Mouse (Mus musculus) c-Kit-positive CD71-positive TER-119-positive erythroid progenitor cells, embryonic 14.5 days (primary cell): ENCODE data around the gene Oas1g.
"Not testable (repeated sequence)": the region's sequence is repeated elsewhere in the genome, so short reads cannot be mapped to it uniquely, and the experiment has no call there.

ENCODE experiments used
- DNase-seq: peaks from one replicate; pipeline ENCODE4 v3.0.0-alpha.2; 2013; ENCODE audit warnings: low spot score

The Oas1g gene

GRCm38 (mm10) chr5:120887413-120887812, at the start of gene Oas1g:
Gene Oas1g, minus strand, starts transcription at chr5:120887613.
- not testable (repeated sequence) for DNase-seq

- no peak for DNase-seq
Measured at GRCm38 (mm10) chr5:120933966-120934365, 46.6 kb upstream of the Oas1g start.

DNA sequence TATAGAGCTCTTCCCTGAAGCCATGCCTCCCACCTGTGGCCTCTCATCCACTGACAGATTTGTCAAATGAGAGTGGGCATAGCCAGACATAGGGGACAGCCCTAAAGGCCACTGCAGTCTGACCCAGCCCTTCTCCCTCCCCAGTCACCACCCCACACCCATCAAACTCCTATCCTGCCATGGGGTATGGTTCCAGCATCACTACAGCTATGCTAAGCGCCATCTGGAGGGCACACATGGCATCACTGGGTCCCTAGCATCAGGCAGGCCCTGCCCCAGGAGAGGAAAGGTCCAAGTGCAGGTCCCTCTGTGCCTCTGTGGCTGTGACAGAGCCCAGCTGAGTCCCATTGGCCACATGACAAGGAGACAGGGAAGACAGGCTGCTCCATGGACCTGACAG, 39.6 kb upstream of the Oas1g start:
- DNase-seq = no peak

DNA sequence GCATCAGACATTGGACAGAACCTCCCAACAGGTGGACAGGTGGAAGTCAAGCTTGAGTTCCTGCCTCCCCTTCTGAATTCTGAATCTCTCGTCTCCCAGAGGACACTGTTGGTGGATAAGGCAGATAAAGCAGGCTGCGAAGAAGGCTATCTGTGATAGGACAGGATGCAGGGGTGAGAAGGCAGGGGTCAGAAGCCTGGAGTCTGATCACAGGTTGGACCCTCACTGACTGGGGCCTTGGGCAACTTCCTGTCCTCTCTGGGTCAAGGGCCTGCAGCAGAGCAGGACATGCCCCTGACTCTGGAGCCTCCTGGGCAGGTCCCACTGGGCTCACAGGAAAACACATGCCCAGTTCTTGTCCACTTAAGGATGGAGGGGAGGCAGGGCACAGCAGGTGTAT, 38.9 kb upstream of the Oas1g start:
- not testable (repeated sequence) for DNase-seq

- not testable (repeated sequence) for DNase-seq
Measured at GRCm38 (mm10) chr5:120924520-120924919, 37.1 kb upstream of the Oas1g start.

- DNase-seq = no peak
Measured at GRCm38 (mm10) chr5:120923969-120924368, 36.6 kb upstream of the Oas1g start.

- DNase-seq = no peak
Measured at GRCm38 (mm10) chr5:120920296-120920695, 32.9 kb upstream of the Oas1g start.

- DNase-seq = not testable (repeated sequence)
Measured at GRCm38 (mm10) chr5:120919156-120919935, 31.9 kb upstream of the Oas1g start.

DNA sequence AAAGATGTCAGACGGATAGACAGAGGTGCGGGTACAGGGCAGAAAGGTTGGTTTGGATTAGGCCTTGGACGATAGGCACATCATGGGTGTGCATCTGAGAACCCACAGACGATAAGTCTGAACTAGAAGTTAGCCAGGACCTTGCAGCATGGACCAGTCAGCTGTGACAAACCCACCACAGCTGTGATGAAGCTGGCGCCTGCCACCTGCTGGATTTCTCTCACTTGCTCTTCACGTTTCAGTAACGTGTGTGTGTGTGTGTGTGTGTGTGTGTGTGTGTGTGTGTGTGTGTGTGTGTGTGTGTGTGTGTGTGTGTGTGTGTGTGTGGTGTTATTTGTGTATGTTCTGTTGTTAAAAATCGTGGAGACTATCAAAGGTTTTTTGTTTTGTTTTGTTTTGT, 26.8 kb upstream of the Oas1g start, which contains the start of gene Oas1d:
Gene Oas1d, plus strand, starts transcription at position 333 of the 400 bp plus-strand sequence.
- DNase-seq = not testable (repeated sequence)

- no peak for DNase-seq
Measured at GRCm38 (mm10) chr5:120908196-120908920, 20.9 kb upstream of the Oas1g start.

- not testable (repeated sequence) for DNase-seq
Measured at GRCm38 (mm10) chr5:120906791-120907733, 19.6 kb upstream of the Oas1g start, which contains the start of gene Oas1a. Gene Oas1a, minus strand, starts transcription at chr5:120907521.

DNA sequence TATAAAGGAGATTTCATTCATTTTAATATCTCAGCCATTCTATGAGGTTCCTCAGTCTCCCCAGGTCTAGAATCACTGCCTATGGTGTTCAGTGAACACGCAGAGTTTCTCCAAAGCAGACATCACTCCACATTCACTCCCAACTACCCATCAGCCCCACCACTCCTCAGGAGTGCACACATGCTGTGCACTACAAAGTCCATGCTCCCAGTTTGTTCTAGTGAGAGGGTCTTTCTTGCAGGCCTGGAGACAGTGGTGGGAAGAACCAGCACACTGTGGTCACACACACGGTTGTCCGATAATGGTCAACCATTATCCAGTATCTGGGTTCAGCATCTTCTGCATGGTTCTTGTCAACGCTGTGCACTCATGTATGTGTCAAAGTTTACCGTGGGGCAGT, 14.6 kb upstream of the Oas1g start:
- no peak for DNase-seq

DNA sequence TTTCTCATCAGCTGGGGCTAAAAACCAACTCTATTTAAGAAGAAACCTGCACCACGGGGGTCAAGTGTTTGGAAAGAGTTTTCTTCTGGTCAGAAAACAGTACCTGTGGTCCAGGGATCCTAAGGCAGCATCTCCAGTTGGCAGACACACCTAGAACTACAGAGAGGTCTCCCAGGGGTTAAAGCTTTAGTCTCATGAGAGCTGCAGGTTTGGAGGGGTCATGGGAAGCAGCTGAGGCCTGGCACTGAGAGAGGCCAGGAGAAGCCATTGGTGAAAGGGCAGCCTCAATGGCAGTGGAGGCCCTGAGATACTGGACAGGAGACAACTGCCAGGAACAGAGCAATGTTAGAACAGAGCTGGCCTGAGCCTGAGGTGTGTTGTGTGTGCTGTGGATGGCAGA, 13.3 kb upstream of the Oas1g start:
- DNase-seq = no peak

GRCm38 (mm10) chr5:120898726-120899125, 11.3 kb upstream of the Oas1g start:
- DNase-seq = no peak

DNA sequence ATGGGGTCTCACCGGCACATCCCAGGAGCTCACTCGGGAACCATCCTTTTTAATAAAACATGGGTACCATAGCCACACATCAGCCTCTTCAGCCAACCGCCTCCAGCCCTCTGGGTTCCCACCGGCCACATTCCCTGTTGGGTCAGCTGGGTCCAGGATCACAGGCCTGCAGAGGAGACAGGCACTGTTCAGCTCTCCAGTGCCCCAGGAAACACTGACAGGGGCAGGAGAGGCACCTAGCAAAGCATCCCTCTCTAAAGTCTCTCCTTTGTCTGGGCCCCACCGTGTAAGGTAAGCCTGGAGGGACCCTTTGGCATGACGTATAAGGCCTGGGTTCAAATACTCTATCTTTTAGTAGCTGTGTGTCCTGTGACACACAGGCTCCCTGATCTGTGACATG, 10.9 kb upstream of the Oas1g start:
- no peak for DNase-seq

DNA sequence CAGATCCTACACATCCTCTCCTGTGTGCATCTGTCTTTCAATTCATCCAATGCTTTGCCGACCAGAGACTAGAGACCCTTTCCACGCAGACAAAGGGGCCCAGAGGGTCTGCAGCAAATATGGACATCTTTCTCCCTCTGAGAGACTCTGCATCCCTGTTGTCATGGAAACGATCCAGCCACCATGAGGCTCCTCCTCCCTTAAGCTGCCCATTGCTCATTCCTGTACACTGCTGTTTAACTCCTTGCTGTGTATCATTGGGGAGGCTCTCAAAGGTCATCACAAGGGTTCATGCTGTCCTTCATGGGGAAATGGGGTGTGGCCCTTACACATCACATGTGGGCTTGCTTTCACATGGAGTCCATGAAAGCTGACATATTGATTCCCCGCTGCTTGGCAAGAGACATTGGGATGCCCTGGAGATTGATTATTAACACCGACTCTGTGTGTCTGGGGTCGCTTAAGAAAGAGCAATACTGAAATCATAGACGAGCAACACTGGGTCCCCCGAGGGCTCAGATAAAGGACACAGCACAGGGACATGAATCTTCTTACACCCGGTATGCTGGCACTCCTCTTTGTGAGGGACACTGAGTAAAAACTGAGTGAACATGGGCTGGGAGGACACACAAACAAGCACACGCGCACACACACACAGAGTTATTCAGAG, 8.0 kb upstream of the Oas1g start:
- DNase-seq = no peak

- not testable (repeated sequence) for DNase-seq
Measured at GRCm38 (mm10) chr5:120894692-120895091, 7.3 kb upstream of the Oas1g start.

GRCm38 (mm10) chr5:120893866-120894265, 6.5 kb upstream of the Oas1g start:
- not testable (repeated sequence) for DNase-seq

GRCm38 (mm10) chr5:120892243-120892660, 4.8 kb upstream of the Oas1g start:
- DNase-seq = no peak

GRCm38 (mm10) chr5:120891566-120892242, 4.3 kb upstream of the Oas1g start:
- DNase-seq = not testable (repeated sequence)

DNA sequence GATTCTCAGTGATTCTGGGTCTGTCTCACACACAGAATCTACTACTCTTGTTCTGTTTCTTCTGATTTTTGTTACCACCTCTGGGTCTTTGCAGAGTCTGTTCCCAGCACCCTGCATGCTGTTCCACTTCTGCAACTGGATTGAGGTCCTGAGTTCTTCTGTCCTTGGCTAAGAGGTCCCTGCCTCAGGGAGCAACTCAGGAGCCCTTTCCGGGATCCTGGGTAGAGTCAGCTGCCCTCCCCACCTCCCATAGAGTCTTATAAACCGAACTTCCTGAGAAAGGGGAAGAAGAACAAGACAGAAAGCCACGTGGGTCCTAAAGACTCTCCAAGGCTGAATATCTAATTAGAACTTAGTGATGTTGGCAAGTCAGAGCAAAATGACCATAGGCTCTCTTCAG, 3.6 kb upstream of the Oas1g start:
- no peak for DNase-seq
